Mouse (Mus musculus) stomach, postnatal 0 days (tissue): ENCODE measurements at regions not wholly inside any gene's neighbourhood (a gene's known extent, or its start where the extent isn't known, plus 50 kb on each side); places are given as distances from the start of the nearest gene placed in this dataset.

Experiments used
- ATAC-seq: fragments of 200-750 bp; cut with Nextera tagmentation; 2 replicates; pipeline ENCODE4 v1.8.0; 2017; ENCODE audit not compliant: low FRiP score, low TSS enrichment
- DNase-seq: peaks from one replicate; pipeline ENCODE4 v3.0.0-alpha.2; 2016; ENCODE audit warnings: low spot score
- H3K27ac ChIP-seq: fragments of 300-500 bp; sonication (generic); replicated peaks from 2 replicates; pipeline ENCODE4 v1.5.1; 2014; ENCODE audit warnings: mild to moderate bottlenecking, control low read depth
- H3K27me3 ChIP-seq: fragments of 300-500 bp; sonication (generic); 2 replicates; pipeline ENCODE4 v1.6.1; 2014; ENCODE audit warnings: low read length; ENCODE audit not compliant: control insufficient read depth, insufficient read depth
- H3K36me3 ChIP-seq: fragments of 300-500 bp; sonication (generic); 2 replicates; pipeline ENCODE4 v1.6.1; 2014; ENCODE audit warnings: low read length, mixed read lengths; ENCODE audit not compliant: control insufficient read depth, insufficient read depth
- H3K4me1 ChIP-seq: fragments of 300-500 bp; sonication (generic); replicated peaks from 2 replicates; pipeline ENCODE4 v1.6.1; 2014; ENCODE audit warnings: antibody characterized with exemption; ENCODE audit not compliant: control insufficient read depth, insufficient read depth
- H3K4me2 ChIP-seq: fragments of 300-500 bp; sonication (generic); replicated peaks from 2 replicates; pipeline ENCODE4 v1.6.1; 2014; ENCODE audit warnings: low read depth, mild to moderate bottlenecking, control low read depth, moderate library complexity
- H3K4me3 ChIP-seq: fragments of 300-500 bp; sonication (generic); 2 replicates; pipeline ENCODE4 v1.5.1; 2014; ENCODE audit warnings: low read depth, low read length, control low read depth
- H3K9ac ChIP-seq: fragments of 300-500 bp; sonication (generic); 2 replicates; pipeline ENCODE4 v1.6.1; 2014; ENCODE audit warnings: mild to moderate bottlenecking, low read length, control low read depth, mixed read lengths
- H3K9me3 ChIP-seq: fragments of 300-500 bp; sonication (generic); 2 replicates; pipeline ENCODE4 v1.6.1; 2016; ENCODE audit warnings: low read length; ENCODE audit not compliant: control insufficient read depth
- CTCF ChIP-seq: IDR thresholded peaks from 2 replicates; pipeline ENCODE4 v1.5.1; 2016; ENCODE audit warnings: antibody characterized with exemption, low read depth, mild to moderate bottlenecking, moderate library complexity
- EP300 ChIP-seq: optimal IDR thresholded peaks from 2 replicates; pipeline ENCODE3; 2016; ENCODE audit warnings: antibody characterized with exemption
- WGBS: fragments of 180-500 bp; shearing (Covaris S2); extraction: QIAGEN DNeasy Blood & Tissue Kit; methylation state at CpG from one replicate; pipeline ENCODE4 v1.1.7; 2014; 5-methylcytosine and 5-hydroxymethylcytosine counted together

DNA sequence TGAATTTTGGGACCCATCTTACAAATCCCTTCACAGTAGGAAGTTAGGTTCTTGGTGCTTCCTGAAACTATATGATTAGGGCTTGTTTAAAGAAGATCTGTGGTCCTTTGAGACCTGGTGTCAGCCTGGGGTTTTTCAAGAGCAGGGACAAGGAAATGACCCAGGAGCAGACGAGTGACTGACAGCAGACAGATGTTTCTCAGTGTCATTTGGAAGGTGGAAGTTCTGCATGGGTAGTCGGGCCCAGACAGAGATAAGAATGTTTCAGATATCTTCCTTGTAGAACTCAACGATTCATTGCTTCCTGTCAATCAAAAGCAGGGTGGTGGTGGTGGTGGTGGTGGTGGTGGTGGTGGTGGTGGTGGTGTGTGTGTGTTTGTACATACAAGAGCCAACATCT, 75.1 kb upstream of the Nrip1 start:
- Histone ChIP-seq H3K4me1 (no peaks in the 10 kb centered on the region), H3K9ac (no peak overlapping the region), H3K27me3 (no peaks in the 10 kb centered on the region), H3K4me3 (no peak overlapping the region), H3K36me3 (no peaks in the 10 kb centered on the region), H3K9me3 (no peaks in the 10 kb centered on the region), H3K4me2 (no peak overlapping the region), H3K27ac (no peak overlapping the region)
- ATAC-seq (no peak), DNase-seq (no peak)
- WGBS, result 58% methylated on average over 3 of the region's 3 CpGs
- TF ChIP-seq EP300 (no peak), CTCF (no peak)

GRCm38 (mm10) chr16:76447033-76447432, 73.4 kb upstream of the Nrip1 start:
- no peaks in the 10 kb centered on the region for H3K36me3 ChIP-seq
- WGBS, result 65% methylated on average over 3 of the region's 3 CpGs
- no peak for DNase-seq

DNA sequence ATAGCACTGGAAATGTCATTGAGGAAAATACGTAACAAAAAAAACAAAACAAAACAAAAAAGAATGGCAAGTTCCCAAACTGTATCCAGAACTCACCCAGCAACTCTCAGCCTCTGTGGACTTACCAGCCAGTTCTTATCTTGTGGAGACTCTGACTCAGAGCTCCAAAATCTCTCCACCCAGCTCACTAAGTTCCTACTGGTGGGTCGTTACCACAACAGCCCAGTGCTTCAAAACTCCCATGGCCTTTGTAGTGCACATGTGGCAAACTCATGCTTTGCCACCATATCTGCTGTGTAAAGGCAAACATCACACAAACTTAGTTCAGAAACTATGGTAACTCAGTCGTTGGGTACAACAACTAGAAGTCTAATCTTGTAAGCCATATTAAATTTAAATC, 71.0 kb upstream of the Nrip1 start:
- peak; percentile 94 for ATAC-seq
- H3K9me3 ChIP-seq, result no peaks in the 10 kb centered on the region
- TF ChIP-seq CTCF, result no peak
- no peak for TF ChIP-seq EP300
- no peak overlapping the region for H3K4me3 ChIP-seq
- peak; percentile 60 for DNase-seq
- no peak overlapping the region for H3K4me2 ChIP-seq
- H3K4me1 ChIP-seq, result no peaks in the 10 kb centered on the region
- H3K27me3 ChIP-seq, result no peaks in the 10 kb centered on the region
- H3K9ac ChIP-seq, result no peak overlapping the region
- H3K36me3 ChIP-seq, result no peaks in the 10 kb centered on the region
- no peak overlapping the region for H3K27ac ChIP-seq
- WGBS, result 57% methylated on average over 3 of the region's 3 CpGs

More at GRCm38 (mm10) chr16:76447033-76447432, 73.4 kb upstream of the Nrip1 start:
- Histone ChIP-seq H3K9me3 (no peaks in the 10 kb centered on the region), H3K4me2 (no peak overlapping the region), H3K9ac (no peak overlapping the region), H3K27ac (no peak overlapping the region), H3K4me3 (no peak overlapping the region), H3K4me1 (no peaks in the 10 kb centered on the region), H3K27me3 (no peaks in the 10 kb centered on the region)
- ATAC-seq, result no peak
- no peak for TF ChIP-seq EP300
- TF ChIP-seq CTCF, result no peak

- no peaks in the 10 kb centered on the region for H3K9me3 ChIP-seq
- H3K27me3 ChIP-seq, result no peaks in the 10 kb centered on the region
- TF ChIP-seq EP300 (no peak), CTCF (no peak)
- H3K4me1 ChIP-seq, result no peaks in the 10 kb centered on the region
- H3K4me3 ChIP-seq, result no peak overlapping the region
- no peak overlapping the region for H3K4me2 ChIP-seq
- ATAC-seq (no peak), DNase-seq (no peak)
- no peak overlapping the region for H3K9ac ChIP-seq
- 89% methylated on average over 2 of the region's 2 CpGs for WGBS
- H3K27ac ChIP-seq, result no peak overlapping the region
- no peaks in the 10 kb centered on the region for H3K36me3 ChIP-seq
Observed at GRCm38 (mm10) chr16:76442635-76443034, 69.0 kb upstream of the Nrip1 start.

- 25% methylated on average over 5 of the region's 5 CpGs for WGBS
- Histone ChIP-seq H3K4me1 (no peaks in the 10 kb centered on the region), H3K27me3 (no peaks in the 10 kb centered on the region), H3K4me3 (no peak overlapping the region), H3K27ac (no peak overlapping the region), H3K4me2 (no peak overlapping the region), H3K9ac (no peak overlapping the region), H3K36me3 (no peaks in the 10 kb centered on the region), H3K9me3 (no peaks in the 10 kb centered on the region)
- DNase-seq, result peak; percentile 53
- ATAC-seq, result peak; percentile 82
- TF ChIP-seq CTCF (no peak), EP300 (no peak)
Observed at GRCm38 (mm10) chr16:76441803-76442448, 68.3 kb upstream of the Nrip1 start.

GRCm38 (mm10) chr16:76438093-76438883, 64.7 kb upstream of the Nrip1 start:
- no peak for DNase-seq
- H3K36me3 ChIP-seq, result no peaks in the 10 kb centered on the region
- no peaks in the 10 kb centered on the region for H3K9me3 ChIP-seq
- no peaks in the 10 kb centered on the region for H3K27me3 ChIP-seq
- no peak for ATAC-seq
- H3K27ac ChIP-seq, result no peak overlapping the region
- H3K4me3 ChIP-seq, result no peak overlapping the region
- no peak for TF ChIP-seq EP300
- no peak for TF ChIP-seq CTCF
- 74% methylated on average over 3 of the region's 3 CpGs for WGBS
- H3K9ac ChIP-seq, result no peak overlapping the region
- no peaks in the 10 kb centered on the region for H3K4me1 ChIP-seq
- H3K4me2 ChIP-seq, result no peak overlapping the region
